Mouse (Mus musculus) heart, postnatal 25 days (tissue): ENCODE measurements around the gene Arhgef39. TPM values are rescaled to one million over a fixed set of nuclear protein-coding genes. Genes with fewer than 3 reads are reported as not detected.

Source experiments
- DNase-seq: peaks from one replicate; pipeline ENCODE4 v3.0.0; 2022; ENCODE audit warnings: low spot score
- intact Hi-C: fragments of 180-260 bp; cut with DNase I; formaldehyde crosslinking; loops from one replicate; pipeline ENCODE4 v1.15.1; 2025
- total RNA-seq, 2 experiments: library from RNA; stranded (reverse); gene quantifications; 2 replicates each; pipeline ENCODE4 v1.2.3; 2021

The Arhgef39 gene
- total RNA-seq, 2 experiments from 2014 or later: 0.39 to 0.61 TPM

GRCm38 (mm10) chr4:43482591-43482990 lies 16.9 kb downstream of the Arhgef39 start:
- intact Hi-C loops: no loop called here
- DNase-seq: no peak

- intact Hi-C loops: no loop called here
Measured at GRCm38 (mm10) chr4:43481894-43482456, 17.5 kb downstream of the Arhgef39 start.

GRCm38 (mm10) chr4:43480985-43481384 lies 18.5 kb downstream of the Arhgef39 start:
- no peak for DNase-seq
- intact Hi-C loops: no loop called here

More at GRCm38 (mm10) chr4:43481894-43482456, 17.5 kb downstream of the Arhgef39 start:
- DNase-seq: no peak

GRCm38 (mm10) chr4:43478906-43479832 lies 20.3 kb downstream of the Arhgef39 start:
- no peak for DNase-seq
- intact Hi-C loops: loop anchor here (2.0 to 5.0 kb wide), 2 partner anchors 34 to 212 kb away; partner anchors contain the start of gene Atp8b5

GRCm38 (mm10) chr4:43478534-43478858 lies 21.0 kb downstream of the Arhgef39 start:
- DNase-seq: no peak
- intact Hi-C loops: loop anchor here (2.0 to 5.0 kb wide), 2 partner anchors 34 to 211 kb away; partner anchors contain the start of gene Atp8b5

- peak; percentile 80 for DNase-seq
- intact Hi-C loops: loop anchor here (2.0 to 5.0 kb wide), 2 partner anchors 33 to 211 kb away; partner anchors contain the start of gene Atp8b5
Measured at GRCm38 (mm10) chr4:43477857-43478533, 21.5 kb downstream of the Arhgef39 start.

GRCm38 (mm10) chr4:43476604-43477003 lies 22.9 kb downstream of the Arhgef39 start:
- intact Hi-C loops: loop anchor here (5.0 kb wide), 1 partner anchor 209 kb away; the partner anchor contains the start of gene Atp8b5
- no peak for DNase-seq

GRCm38 (mm10) chr4:43473636-43474035 lies 25.9 kb downstream of the Arhgef39 start:
- intact Hi-C loops: no loop called here

GRCm38 (mm10) chr4:43470301-43470700 lies 29.2 kb downstream of the Arhgef39 start:
- DNase-seq: no peak
- intact Hi-C loops: no loop called here

More at GRCm38 (mm10) chr4:43473636-43474035, 25.9 kb downstream of the Arhgef39 start:
- no peak for DNase-seq

- DNase-seq: no peak
- intact Hi-C loops: no loop called here
Measured at GRCm38 (mm10) chr4:43466872-43467271, 32.6 kb downstream of the Arhgef39 start.

- intact Hi-C loops: no loop called here
- DNase-seq: no peak
Measured at GRCm38 (mm10) chr4:43465935-43466334, 33.6 kb downstream of the Arhgef39 start.

GRCm38 (mm10) chr4:43463102-43463501 lies 36.4 kb downstream of the Arhgef39 start:
- intact Hi-C loops: no loop called here
- no peak for DNase-seq

- intact Hi-C loops: no loop called here
Measured at GRCm38 (mm10) chr4:43457124-43457523, 42.4 kb downstream of the Arhgef39 start.

GRCm38 (mm10) chr4:43456470-43456869 lies 43.0 kb downstream of the Arhgef39 start:
- intact Hi-C loops: no loop called here

More at GRCm38 (mm10) chr4:43457124-43457523, 42.4 kb downstream of the Arhgef39 start:
- DNase-seq: no peak

GRCm38 (mm10) chr4:43454041-43454836 lies 45.3 kb downstream of the Arhgef39 start, which contains the start of gene Cd72:
Gene Cd72, minus strand, starts transcription at chr4:43454628.
- DNase-seq: no peak
- intact Hi-C loops: no loop called here

More at GRCm38 (mm10) chr4:43456470-43456869, 43.0 kb downstream of the Arhgef39 start:
- DNase-seq: no peak

GRCm38 (mm10) chr4:43453413-43453812 lies 46.1 kb downstream of the Arhgef39 start:
- intact Hi-C loops: no loop called here
- DNase-seq: no peak

GRCm38 (mm10) chr4:43452315-43452714 lies 47.2 kb downstream of the Arhgef39 start:
- no peak for DNase-seq
- intact Hi-C loops: no loop called here

GRCm38 (mm10) chr4:43448554-43448953 lies 50.9 kb downstream of the Arhgef39 start:
- no peak for DNase-seq
- intact Hi-C loops: no loop called here

- DNase-seq: no peak
- intact Hi-C loops: no loop called here
Measured at GRCm38 (mm10) chr4:43447251-43447650, 52.2 kb downstream of the Arhgef39 start.
